Mouse (Mus musculus): ENCODE results near the gene Snf8.

The Snf8 gene

GRCm38 (mm10) chr11:96028130-96028529 lies 6.6 kb upstream of the Snf8 start:
- DNase-seq (ENCODE audit: low spot score in 2 of 2), result no peak

DNA sequence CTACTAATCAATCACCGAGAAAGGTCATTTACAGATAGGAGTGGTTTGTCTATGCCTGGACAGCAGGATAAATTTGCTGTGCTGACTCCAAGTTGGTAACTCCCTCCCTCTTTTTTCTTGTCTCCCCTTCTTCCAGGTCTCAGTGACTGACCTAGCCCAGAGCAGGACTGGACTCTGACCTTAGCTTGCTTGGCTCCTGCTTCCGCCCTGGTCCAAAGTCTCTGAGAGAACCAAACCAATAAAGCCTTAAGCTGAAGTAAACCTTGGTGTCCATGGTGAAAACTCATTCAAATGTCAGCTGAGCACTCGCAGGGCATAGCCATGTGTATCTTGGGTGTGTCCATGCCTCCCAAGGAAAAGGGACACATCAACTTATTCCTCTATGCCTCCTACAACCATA lies 4.1 kb upstream of the Snf8 start:
- no peak for DNase-seq (ENCODE audit: low spot score in 2 of 2)

- no peak for DNase-seq (ENCODE audit: low spot score in 2 of 2)
Measured at GRCm38 (mm10) chr11:96031701-96032100, 3.0 kb upstream of the Snf8 start.

DNA sequence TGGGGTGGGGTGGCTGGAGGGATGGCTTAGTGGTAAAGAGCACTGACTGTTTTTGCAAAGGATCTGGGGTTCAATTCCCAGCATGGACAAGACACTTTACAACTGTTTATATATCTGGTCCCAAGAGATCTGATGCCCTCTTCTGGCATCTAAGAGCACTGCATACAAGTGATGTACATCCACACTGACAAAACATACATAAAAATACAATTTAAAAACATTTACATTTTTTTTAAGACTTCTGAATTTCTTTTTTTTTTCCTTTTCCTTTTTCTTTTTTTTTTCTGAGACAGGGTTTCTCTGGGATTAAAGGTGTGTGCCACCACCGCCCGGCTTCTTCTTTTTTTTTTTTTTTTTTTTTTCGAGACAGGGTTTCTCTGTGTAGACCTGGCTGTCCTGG lies 1.4 kb upstream of the Snf8 start:
- DNase-seq (ENCODE audit: low spot score in 2 of 2), result peak in 1 of 2 experiments; percentile 24

GRCm38 (mm10) chr11:96034116-96034515 lies 569 bp upstream of the Snf8 start:
- no peak for DNase-seq (ENCODE audit: low spot score in 2 of 2)

- no peak for DNase-seq (ENCODE audit: low spot score in 2 of 2)
Measured at GRCm38 (mm10) chr11:96035133-96035532, 448 bp downstream of the Snf8 start.

DNA sequence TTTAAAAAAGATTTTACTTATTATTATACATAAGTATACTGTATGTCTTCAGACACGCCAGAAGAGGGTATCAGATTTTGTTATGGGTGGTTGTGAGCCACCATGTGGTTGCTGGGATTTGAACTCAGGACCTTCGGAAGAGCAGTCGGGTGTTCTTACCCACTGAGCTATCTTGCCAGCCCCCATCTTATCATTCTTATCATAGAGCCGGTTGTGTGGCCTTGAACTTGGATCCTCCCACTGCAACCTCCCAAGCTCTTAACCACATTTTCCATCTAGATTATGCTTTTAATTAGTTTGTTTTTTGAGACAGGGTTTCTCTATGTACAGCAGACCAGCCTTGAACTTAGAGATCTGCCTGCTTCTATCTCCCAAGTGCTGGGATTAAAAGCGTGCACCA lies 2.8 kb downstream of the Snf8 start:
- no peak for DNase-seq (ENCODE audit: low spot score in 2 of 2)

DNA sequence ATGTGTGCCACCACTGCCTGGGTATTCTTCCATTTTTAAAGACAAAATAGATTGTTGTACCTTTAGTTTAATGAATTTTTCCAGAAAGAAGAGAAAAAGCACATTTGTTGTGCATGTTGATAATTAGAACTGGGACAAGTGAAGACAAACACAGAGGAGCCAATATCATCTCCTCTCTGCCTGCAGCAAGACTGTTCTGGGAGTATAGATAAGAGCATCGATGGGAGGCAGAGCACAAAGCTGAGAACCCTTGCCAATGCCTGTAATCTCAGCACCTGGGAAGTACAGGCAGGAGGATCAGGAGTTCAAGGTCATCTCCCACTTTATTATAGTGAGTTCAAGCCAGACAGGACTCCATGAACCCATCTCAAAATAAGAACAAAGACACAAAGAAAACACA lies 3.9 kb downstream of the Snf8 start:
- no peak for DNase-seq (ENCODE audit: low spot score in 2 of 2)

DNA sequence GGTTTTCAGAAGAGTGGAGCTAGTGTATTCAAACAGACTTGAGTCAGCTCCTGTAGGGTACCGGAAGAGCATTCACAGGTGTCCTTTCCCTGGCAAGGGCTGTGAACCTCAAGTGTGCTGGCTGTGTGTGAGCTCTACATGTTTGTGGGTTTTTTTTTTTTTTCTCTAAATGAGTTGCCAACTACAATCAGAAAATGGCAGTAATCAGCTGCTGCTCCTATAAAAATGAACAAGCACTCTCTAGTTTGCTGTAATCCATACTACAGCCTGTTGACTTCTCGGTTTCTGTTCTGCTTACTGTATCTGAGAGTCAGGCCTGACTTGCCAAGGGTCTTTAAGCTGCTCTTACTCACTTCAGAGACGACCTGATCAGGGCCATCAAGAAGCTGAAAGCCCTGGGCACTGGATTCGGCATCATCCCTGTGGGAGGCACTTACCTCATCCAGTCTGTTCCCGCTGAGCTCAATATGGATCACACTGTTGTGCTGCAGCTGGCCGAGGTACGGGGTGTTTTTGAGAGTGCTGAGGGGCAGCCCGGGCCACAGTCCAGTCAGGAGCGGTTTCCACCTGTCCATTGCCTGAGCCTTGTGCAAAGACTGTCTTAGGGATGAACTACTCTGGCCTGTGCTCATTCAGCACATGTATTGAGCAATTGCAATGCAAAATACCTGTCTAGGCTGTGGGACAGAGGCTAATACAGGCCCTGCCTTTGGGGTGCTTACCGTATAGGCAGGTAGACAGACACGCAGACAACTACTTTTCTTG lies 10.3 kb downstream of the Snf8 start:
- DNase-seq (ENCODE audit: low spot score in 2 of 2), result no peak

GRCm38 (mm10) chr11:96046028-96046427 lies 11.3 kb downstream of the Snf8 start:
- DNase-seq (ENCODE audit: low spot score in 2 of 2), result no peak

- DNase-seq (ENCODE audit: low spot score in 2 of 2), result no peak
Measured at GRCm38 (mm10) chr11:96046793-96047192, 12.1 kb downstream of the Snf8 start.

GRCm38 (mm10) chr11:96047469-96048373 lies 13.0 kb downstream of the Snf8 start:
- no peak for DNase-seq (ENCODE audit: low spot score in 2 of 2)

DNA sequence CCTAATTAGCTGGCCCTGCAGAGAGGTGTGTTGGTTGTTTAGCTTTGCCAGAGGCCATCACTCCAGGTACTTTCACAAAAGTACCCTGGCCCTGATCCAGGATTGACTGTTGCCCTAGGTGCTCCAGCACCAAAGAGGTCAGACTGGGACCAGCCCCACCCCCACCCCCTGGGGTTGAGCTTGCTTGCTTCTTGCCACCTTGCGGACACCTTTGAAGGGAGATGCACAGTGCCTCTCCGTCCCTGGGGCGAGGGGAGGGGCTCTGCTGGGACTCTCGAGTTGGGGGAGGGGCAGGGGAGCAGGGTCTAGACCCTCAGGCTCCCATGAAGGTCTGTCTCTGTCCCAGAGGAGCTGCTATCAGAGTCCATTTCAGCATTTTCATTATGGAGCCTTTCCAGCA lies 15.3 kb downstream of the Snf8 start:
- DNase-seq (ENCODE audit: low spot score in 2 of 2), result no peak

GRCm38 (mm10) chr11:96050854-96051253 lies 16.2 kb downstream of the Snf8 start:
- no peak for DNase-seq (ENCODE audit: low spot score in 2 of 2)

GRCm38 (mm10) chr11:96058309-96058708 lies 23.6 kb downstream of the Snf8 start:
- DNase-seq (ENCODE audit: low spot score in 2 of 2), result no peak

DNA sequence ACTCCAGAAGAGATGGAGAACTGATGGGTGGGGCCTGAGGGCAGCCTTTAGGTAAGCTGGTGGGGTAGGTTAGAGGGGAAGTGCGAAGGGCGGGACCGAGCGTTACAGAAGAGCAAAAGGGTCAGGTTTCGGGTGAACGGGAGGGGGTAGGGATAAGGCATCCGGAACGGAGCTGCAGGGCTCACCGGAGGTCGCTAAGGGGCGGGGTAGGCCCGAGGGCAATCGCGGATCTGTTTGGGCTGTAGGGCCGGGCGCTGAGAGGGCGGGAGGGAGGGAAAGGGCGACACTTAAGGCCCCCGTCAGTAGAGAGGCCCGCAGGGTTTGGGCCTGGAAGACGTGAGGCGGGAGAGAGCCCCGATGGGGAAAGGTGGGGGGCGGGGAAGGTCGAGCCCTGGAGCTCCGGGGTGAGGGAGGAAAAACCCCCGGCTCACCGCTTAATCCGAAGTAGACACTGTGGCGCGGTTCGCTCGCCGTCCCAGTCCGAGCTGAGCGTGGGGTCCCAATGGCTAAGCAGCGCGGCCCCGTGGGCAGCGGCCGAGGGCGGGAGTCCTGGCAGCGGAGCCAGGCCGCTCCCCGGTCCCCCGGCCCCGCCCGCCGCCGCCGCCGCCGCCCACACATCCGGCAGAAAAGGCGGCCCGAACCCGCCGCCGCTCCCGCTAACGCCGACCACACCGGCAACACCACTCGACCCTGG lies 30.0 kb downstream of the Snf8 start:
- peak; percentile 47 to 67 for DNase-seq (ENCODE audit: low spot score in 2 of 2)

- peak; percentile 98 for DNase-seq (ENCODE audit: low spot score in 2 of 2)
Measured at GRCm38 (mm10) chr11:96065215-96065911, 30.7 kb downstream of the Snf8 start, which contains the start of gene Ube2z. Gene Ube2z (minus strand): TSS chr11:96065388.

DNA sequence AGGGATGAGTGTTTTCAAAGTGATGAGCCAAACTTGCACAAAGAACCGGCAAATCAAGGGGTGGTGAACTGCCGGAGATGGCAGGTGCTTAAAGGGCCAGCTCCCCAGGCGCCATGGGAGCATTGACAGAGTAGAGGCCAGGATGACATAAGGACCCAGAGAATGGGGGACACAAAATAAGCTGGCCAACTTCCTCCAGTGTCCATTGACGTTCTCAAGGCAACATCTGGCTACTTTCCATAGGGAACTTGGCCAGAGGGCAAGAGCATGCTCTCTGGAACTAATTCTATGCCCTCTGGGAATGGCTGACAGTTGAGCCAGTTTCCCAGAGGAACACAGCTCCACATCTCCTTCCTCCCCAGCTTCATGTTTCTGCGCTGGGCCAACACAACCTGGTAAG lies 33.5 kb downstream of the Snf8 start:
- no peak for DNase-seq (ENCODE audit: low spot score in 2 of 2)

- no peak for DNase-seq (ENCODE audit: low spot score in 2 of 2)
Measured at GRCm38 (mm10) chr11:96070353-96070752, 35.7 kb downstream of the Snf8 start.

GRCm38 (mm10) chr11:96071013-96071412 lies 36.3 kb downstream of the Snf8 start:
- DNase-seq (ENCODE audit: low spot score in 2 of 2), result no peak

- DNase-seq (ENCODE audit: low spot score in 2 of 2), result no peak
Measured at GRCm38 (mm10) chr11:96073295-96073993, 38.8 kb downstream of the Snf8 start.

Measured in spleen, postnatal 10 days (tissue).